ENCODE assay signal across 16 mouse cellular contexts in the genomic region with DNA sequence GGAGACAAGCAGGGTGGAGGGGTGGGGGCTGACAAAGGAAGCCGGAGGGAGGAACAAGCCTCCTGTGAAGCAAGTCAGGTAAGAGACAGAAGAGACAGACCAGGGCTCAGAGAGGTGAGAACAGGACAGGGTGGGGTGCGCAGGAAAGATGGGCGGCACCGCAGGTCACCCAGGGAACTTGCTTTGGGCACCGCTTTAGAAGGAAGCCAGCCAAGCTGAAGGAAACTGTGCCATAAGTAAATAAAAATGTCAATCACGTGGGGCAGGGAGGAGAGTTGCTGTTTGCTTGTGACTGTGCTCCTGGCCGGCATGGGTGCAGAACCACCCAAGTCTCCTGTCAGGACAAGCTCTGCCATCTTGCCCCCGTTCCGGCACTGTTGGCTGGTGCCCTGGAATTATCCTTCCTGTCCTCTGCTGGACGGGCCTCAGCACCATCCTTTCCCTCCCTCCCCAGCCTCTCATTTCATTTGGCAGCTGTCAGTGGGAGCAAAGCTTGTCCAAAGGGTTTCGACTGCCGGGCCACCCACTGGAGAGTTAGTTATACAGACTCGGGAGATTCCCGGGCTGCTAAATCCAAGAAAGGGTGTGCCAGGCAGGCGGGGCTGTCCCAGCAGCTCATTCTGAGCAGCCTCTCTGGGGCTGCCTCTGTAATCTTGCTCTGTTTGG. TPM values are rescaled to one million over a fixed set of nuclear protein-coding genes. Genes with fewer than 3 reads are reported as not detected.
A peak's percentile ranks its signal among the peaks of the same experiment; 100 is the strongest.
DNase-seq lines count a peak whose midpoint lies in the region; ATAC-seq and TF ChIP-seq lines count a peak whose summit lies in the region.
"Had no signal": no experiment of that assay in that cellular context is flagged by ENCODE, and none has a peak within 500 bp of the region (broad histone marks: within the 10 kb centered on the region; RNA-seq: fewer than 3 reads in every experiment).

No protein-coding gene starts in this region.

- no peaks in the 10 kb centered on the region for H3K36me3 ChIP-seq in intestine, postnatal 0 days (ENCODE audit: control insufficient read depth, insufficient read depth)
- no peaks in the 10 kb centered on the region for H3K36me3 ChIP-seq in small intestine, adult 2 months (ENCODE audit: control insufficient read depth, insufficient read depth, low read length)

- no peaks in the 10 kb centered on the region for H3K9me3 ChIP-seq in intestine, postnatal 0 days (ENCODE audit: control insufficient read depth)

- peak; percentile 56 for ATAC-seq in intestine, postnatal 0 days
- ATAC-seq: forebrain, embryonic 16.5 days; liver, postnatal 0 days had no signal

- H3K9ac ChIP-seq in intestine, postnatal 0 days (ENCODE audit: low read depth, low read length): no peak overlapping the region
- H3K9ac ChIP-seq: hindbrain, embryonic 14.5 days; liver, postnatal 0 days had no signal

- 35% methylated on average over 15 of the region's 15 CpGs for WGBS in intestine, postnatal 0 days
- 14% methylated on average over 15 of the region's 15 CpGs for WGBS in small intestine, adult 2 months

- DNase-seq in layer of hippocampus, adult 2 months (ENCODE audit: low spot score in 2 of 2): no peak
- DNase-seq in layer of hippocampus, postnatal 25 days (ENCODE audit: extremely low spot score in 1 of 2, low spot score in 1 of 2): no peak
- peak; percentile 51 for DNase-seq in gastrocnemius, adult 2 months
- DNase-seq in retina, postnatal 1 day: no peak
- DNase-seq in right cerebral cortex, adult 2 months (ENCODE audit: low spot score in 2 of 2): no peak
- DNase-seq: liver, postnatal 0 days; right cerebral cortex, postnatal 4 days had no signal

- intact Hi-C loops in gastrocnemius, adult 2 months (cut with DNase I): no loop called here

- H3K4me1 ChIP-seq in intestine, postnatal 0 days (replicated peaks; ENCODE audit: control insufficient read depth, insufficient read depth, low read length): peaks cover 9% of the 10 kb centered on the region; the same call in 1 of the 2 replicates
- H3K4me1 ChIP-seq in small intestine, adult 2 months (ENCODE audit: control insufficient read depth, insufficient read depth, insufficient read length, low read length): peaks cover 36% of the 10 kb centered on the region

- no peak overlapping the region for H3K4me3 ChIP-seq in layer of hippocampus, adult 2 months
- 0 out of 2 replicates have a peak overlapping the region, but pooled peaks have one; percentile 21 for H3K4me3 ChIP-seq in gastrocnemius, adult 2 months
- H3K4me3 ChIP-seq in intestine, postnatal 0 days (ENCODE audit: low read depth, low read length): no peak overlapping the region
- H3K4me3 ChIP-seq in small intestine, adult 2 months (ENCODE audit: low read depth, low read length): peak overlapping the region; percentile 27

- H3K27ac ChIP-seq in layer of hippocampus, adult 2 months: peak overlapping the region; percentile 28; the same call in 1 of the 2 replicates
- H3K27ac ChIP-seq in gastrocnemius, adult 2 months: no peak overlapping the region
- no peak overlapping the region; the same call in 1 of the 2 replicates for H3K27ac ChIP-seq in intestine, postnatal 0 days (ENCODE audit: low read depth, low read length)
- H3K27ac ChIP-seq in small intestine, adult 2 months (ENCODE audit: insufficient read depth, low read depth, low read length): peak overlapping the region; percentile 74
- H3K27ac ChIP-seq: hindbrain, embryonic 14.5 days; kidney, postnatal 0 days had no signal

- peak overlapping the region; percentile 13; the same call in 1 of the 2 replicates for H3K4me2 ChIP-seq in intestine, postnatal 0 days (replicated peaks; ENCODE audit: low read depth)
- H3K4me2 ChIP-seq: hindbrain, embryonic 14.5 days had no signal

- TF ChIP-seq CTCF in layer of hippocampus, adult 2 months (conservative IDR thresholded peaks at IDR 0.05): no peak
- TF ChIP-seq CTCF in gastrocnemius, adult 2 months (IDR thresholded peaks at IDR 0.05): no peak
- TF ChIP-seq CTCF in intestine, postnatal 0 days (IDR thresholded peaks at IDR 0.05; ENCODE audit: low read depth): no peak
- TF ChIP-seq CTCF in small intestine, adult 2 months (IDR thresholded peaks at IDR 0.05; ENCODE audit: extremely low read depth, insufficient read length, insufficient replicate concordance, low read depth, low read length): no peak

- TF ChIP-seq POLR2A in small intestine, adult 2 months (IDR thresholded peaks at IDR 0.05; ENCODE audit: low read depth, low read length): no peak

- no peaks in the 10 kb centered on the region for H3K27me3 ChIP-seq in intestine, postnatal 0 days (replicated peaks; ENCODE audit: control insufficient read depth, insufficient read depth, low read length)
- no peaks in the 10 kb centered on the region for H3K27me3 ChIP-seq in small intestine, adult 2 months (ENCODE audit: control insufficient read depth, insufficient read depth, low read length)

RNA-seq across cellular contexts. Expression of gene AL607142.1, which starts 7.2 kb away (rescaled TPM):
- total RNA-seq in layer of hippocampus, adult 2 months (2021): not detected
- not detected for total RNA-seq in layer of hippocampus, postnatal 25 days (2021)
- not detected for total RNA-seq in gastrocnemius, adult 2 months (2021)
- polyA plus RNA-seq in intestine, postnatal 0 days (2015; fragmentation: Nextera tagmentation; extraction: Ambion mirVana): not detected in 2 replicates
- polyA plus RNA-seq in small intestine, adult 2 months (2012; rRNA removed): not detected in 2 replicates
- total RNA-seq: heart, adult 8-10 months; left cerebral cortex, postnatal 10 days; midbrain, postnatal 0 days had no signal
- polyA plus RNA-seq: forebrain, embryonic 16.5 days; hindbrain, embryonic 14.5 days; kidney, postnatal 0 days; liver, postnatal 0 days; midbrain, postnatal 0 days; thymus, postnatal 0 days had no signal

Comparison
In these comparisons a context has a peak if more than half of its experiments do, and no peak if none do; other contexts are left out.
1. H3K27ac ChIP-seq: peak in layer of hippocampus, adult 2 months (single experiment) and small intestine, adult 2 months (single experiment); none in gastrocnemius, adult 2 months (single experiment) and intestine, postnatal 0 days (single experiment).
2. H3K4me3 ChIP-seq: peak in gastrocnemius, adult 2 months (single experiment) and small intestine, adult 2 months (single experiment); none in layer of hippocampus, adult 2 months (single experiment) and intestine, postnatal 0 days (single experiment).